Mouse (Mus musculus): ENCODE measurements around the gene Tmem53. TPM values are rescaled to one million over a fixed set of nuclear protein-coding genes. Genes with fewer than 3 reads are reported as not detected.
A peak's percentile ranks its signal among the peaks of the same experiment; 100 is the strongest.

The Tmem53 gene
- polyA plus RNA-seq, 1 experiment from 2014 or later = 10.7 TPM

DNA sequence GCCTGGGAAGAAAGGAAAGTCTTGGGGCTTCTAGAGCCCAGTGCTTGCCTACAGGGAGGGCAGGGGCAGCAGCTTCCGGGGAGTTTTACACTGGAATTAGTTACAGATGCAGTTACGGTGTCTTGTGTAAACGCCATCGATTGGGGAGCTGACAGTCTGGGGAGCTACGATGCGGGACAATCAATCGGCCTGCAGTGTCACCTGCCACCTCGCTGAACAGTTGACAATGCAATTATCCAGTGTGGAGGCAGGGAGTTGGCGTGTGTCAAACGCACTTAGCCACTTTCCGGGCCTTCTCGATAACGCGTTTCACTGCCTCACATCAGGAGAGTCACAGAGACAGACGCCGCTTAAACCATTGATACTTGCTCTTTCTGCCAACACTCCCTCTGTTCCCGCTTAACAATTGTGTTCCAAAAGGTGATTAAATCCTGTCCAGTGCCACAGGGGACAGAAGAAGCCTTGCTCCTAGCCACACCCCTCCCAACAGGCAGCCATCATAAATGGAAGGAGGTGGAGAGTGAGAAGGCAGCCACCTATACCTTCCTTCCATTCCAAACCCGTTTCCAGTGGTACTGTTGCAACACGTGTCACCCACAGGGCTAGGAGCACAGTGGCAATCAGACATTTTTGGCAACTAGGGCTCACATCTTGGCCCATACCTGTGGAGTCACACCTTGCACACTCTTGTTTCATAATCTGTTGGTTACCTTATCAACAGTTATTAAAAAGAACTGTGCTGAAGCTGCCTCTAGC lies 29.5 kb downstream of the Tmem53 start:
- no peak for DNase-seq (ENCODE audit: low read depth, low spot score)
- POLR2A ChIA-PET = no interaction called here
- in situ Hi-C loops (cut with MboI; ENCODE audit: low pct_unique_long_range_greater_than_20kb) = no loop called here
- CTCF ChIA-PET = interaction anchor here (2.5 kb wide), 1 partner anchor 11 kb away, joined by 8 read pairs; no protein-coding TSS in a partner anchor
- no peak for TF ChIP-seq CTCF (IDR thresholded peaks at IDR 0.05)
- no peak for ATAC-seq
- H3K27me3 ChIP-seq = no peaks in the 10 kb centered on the region

DNA sequence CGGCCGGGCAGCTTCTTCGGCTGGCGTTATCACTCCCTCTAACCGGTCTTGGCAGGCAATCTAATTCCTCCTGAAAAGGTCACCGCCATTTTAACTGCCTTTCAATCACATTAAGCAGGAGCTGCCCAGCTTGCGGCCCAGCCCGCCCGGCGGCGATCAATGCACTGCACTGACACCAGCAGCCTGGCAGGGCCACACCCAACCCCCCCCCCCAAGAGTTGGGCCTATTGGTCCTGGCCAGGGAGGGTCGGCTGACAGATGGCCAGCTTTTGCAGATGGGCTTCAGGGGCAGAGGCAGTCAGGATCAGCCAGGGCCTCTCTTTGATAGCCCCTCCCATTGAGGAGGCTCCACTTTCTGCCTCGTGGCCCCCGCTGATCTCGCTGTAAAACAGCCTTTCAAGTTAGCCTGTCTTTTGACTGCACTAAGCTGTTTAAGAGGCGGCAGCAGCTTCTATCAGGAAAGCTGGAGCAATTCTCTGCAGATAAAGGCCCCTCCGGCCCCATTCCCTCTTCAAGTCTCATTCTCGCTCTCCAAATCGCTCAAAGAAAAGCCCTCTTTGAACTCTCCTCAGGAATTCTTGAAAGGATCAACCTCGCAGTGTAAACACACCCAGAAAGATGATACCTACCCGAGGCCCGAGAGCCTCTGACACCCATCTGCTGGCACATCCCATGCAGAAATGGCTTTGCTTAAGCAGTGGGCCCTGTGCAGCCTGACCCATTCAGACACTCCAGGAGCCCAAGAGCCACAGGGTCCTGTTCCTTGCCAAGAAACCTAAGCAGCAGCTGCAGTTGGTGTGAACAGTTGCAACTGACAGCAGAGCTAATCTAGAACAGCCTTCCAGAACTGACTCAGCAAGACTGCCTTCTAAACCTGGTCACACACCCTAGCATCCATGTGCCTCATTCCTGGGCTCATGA lies 31.8 kb downstream of the Tmem53 start:
- DNase-seq (ENCODE audit: low read depth, low spot score) = no peak
- in situ Hi-C loops (cut with MboI; ENCODE audit: low pct_unique_long_range_greater_than_20kb) = no loop called here
- CTCF ChIA-PET = no interaction called here
- ATAC-seq = no peak
- H3K27me3 ChIP-seq = no peaks in the 10 kb centered on the region
- POLR2A ChIA-PET = interaction anchor here (0.6 kb wide), 1 partner anchor 213 kb away, joined by 3 read pairs; no protein-coding TSS in a partner anchor
- TF ChIP-seq CTCF (IDR thresholded peaks at IDR 0.05) = no peak

DNA sequence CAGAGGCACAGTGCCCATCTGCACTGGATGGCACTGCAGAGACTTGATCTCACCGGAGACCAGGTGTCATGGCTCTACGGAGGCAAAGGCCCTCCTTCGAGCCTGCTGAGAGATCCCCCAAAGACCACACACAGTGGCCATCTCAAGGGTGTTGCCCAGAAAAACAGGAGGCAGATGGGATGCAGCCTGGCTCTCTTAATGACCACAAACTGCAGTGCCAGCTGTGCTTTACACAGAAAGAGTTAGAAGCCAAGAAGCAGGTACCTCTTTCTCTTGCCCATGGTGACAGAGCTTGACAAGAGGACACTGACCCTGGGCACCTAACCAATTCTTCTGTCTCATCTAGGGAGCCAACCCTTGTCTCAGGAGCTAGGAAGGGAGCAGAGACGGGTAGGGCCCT lies 32.6 kb downstream of the Tmem53 start:
- no peak for TF ChIP-seq CTCF (IDR thresholded peaks at IDR 0.05)
- CTCF ChIA-PET = no interaction called here
- no peak for DNase-seq (ENCODE audit: low read depth, low spot score)
- POLR2A ChIA-PET = interaction anchor here (0.8 kb wide), 1 partner anchor 13 kb away, joined by 3 read pairs; no protein-coding TSS in a partner anchor
- no peaks in the 10 kb centered on the region for H3K27me3 ChIP-seq
- in situ Hi-C loops (cut with MboI; ENCODE audit: low pct_unique_long_range_greater_than_20kb) = no loop called here
- ATAC-seq = no peak

DNA sequence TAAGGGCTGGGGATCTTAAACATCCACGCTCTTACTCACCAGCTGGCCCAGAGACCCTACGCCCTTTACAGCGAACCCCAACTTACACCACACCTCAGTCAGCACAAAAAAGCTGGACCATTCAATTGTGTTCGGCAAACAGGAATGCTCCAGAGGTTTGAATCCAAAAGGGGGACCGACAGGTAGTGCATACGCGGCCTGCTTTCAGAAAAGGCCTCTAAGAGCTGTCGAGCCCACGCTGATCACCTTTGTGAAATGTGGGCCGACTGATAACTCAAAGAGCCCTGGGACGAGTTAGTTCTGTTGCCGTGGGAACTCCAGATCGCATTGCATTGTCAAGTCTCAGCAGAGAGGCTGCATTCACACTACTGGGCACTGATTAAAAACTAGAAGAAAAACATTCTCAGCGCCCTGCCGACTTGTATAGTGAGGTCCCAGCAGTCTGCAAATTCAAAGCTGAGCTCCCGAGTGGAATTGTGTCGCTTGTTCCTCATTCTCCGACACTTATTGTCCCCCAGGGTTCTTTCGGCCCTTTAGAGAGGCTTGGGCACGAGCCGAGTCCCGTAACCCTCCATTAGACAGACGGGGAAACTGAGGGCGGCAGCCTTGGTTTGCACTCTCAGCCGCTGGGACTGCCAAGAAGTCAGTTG lies 36.7 kb downstream of the Tmem53 start:
- ATAC-seq = no peak

DNA sequence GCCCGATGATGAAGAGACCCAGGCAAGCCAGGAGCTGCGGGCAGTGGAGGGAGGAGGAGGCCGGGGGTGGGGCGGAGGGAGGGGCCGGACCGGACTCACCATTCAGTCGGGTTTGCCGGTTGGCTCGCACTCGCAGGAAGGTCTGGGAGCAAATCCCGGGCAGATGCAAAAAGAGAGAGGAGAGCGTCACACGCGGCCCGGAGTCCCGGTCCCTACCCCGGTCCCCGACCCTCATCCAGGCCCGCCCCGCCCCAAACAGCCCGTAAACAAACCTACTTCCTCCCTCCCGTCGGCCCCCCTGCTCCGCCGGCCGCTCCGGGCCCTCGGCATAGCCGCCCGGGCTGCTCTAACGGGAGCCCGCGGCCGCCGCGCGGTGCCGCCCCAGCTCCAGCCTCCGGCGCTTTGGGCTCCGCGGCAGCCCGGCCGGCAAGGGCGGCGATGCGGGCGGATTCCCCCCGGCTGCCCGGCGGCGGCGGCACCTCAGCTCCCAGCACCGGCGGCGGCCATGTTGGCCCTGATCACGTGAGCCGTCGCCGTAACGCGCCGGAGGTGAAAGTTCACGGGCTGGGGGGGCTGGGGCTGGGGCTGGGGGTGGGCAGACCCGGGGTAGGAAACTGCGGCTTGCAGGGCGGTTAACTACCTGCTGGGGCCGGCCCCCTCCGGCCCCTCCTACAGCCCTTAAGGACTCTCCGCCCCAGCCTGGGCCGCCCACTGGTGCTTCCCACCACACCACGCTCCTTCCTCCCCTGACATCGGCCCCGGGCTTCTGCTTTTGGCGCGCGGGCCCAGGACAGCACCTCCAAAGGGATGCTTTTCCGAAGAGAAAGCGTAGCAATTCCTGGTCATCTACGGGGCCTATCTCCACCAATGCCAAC lies 37.4 kb downstream of the Tmem53 start:
- CTCF ChIA-PET = interaction anchor here (1.8 kb wide), 1 partner anchor 19 kb away, joined by 4 read pairs; no protein-coding TSS in a partner anchor
- in situ Hi-C loops (cut with MboI; ENCODE audit: low pct_unique_long_range_greater_than_20kb) = no loop called here
- peak; percentile 65 for ATAC-seq
- TF ChIP-seq CTCF (IDR thresholded peaks at IDR 0.05) = no peak
- no peaks in the 10 kb centered on the region for H3K27me3 ChIP-seq
- POLR2A ChIA-PET = interaction anchor here (0.8 to 1.1 kb wide), 2 partner anchors 10 to 57 kb away, joined by 3 read pairs; no protein-coding TSS in a partner anchor
- peak; percentile 25 for DNase-seq (ENCODE audit: low read depth, low spot score)

More for the DNA sequence above, 36.7 kb downstream of the Tmem53 start:
- POLR2A ChIA-PET = interaction anchor here (0.8 kb wide), 1 partner anchor 58 kb away, joined by 3 read pairs; no protein-coding TSS in a partner anchor
- no peak for DNase-seq (ENCODE audit: low read depth, low spot score)
- no peaks in the 10 kb centered on the region for H3K27me3 ChIP-seq
- CTCF ChIA-PET = interaction anchor here (1.1 to 1.8 kb wide), 3 partner anchors 10 to 21 kb away, joined by 3 to 4 read pairs (median 3); no protein-coding TSS in a partner anchor
- no peak for TF ChIP-seq CTCF (IDR thresholded peaks at IDR 0.05)
- in situ Hi-C loops (cut with MboI; ENCODE audit: low pct_unique_long_range_greater_than_20kb) = no loop called here

DNA sequence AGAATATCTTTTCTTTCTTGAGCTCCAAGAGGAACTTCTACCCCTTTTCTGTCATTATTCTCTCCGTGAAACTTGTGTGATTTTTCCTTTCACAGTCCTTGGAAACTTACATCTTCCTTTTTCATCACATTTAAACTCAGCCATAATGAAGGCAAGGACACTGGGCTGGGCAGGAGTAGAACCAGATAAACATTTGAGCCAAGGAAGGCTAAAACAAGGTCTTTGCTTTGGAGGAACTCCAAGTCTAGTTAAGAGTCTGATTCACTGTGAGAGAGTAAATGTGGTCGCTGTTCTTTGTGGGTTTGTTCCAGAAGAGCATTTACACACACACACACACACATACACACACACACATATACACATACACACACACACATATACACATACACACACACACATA lies 39.9 kb downstream of the Tmem53 start:
- no peaks in the 10 kb centered on the region for H3K27me3 ChIP-seq
- ATAC-seq = no peak
- ChIA-PET CTCF (no interaction called here), POLR2A (interaction anchor here (1.1 kb wide), 1 partner anchor 34 kb away, joined by 4 read pairs; no protein-coding TSS in a partner anchor)
- in situ Hi-C loops (cut with MboI; ENCODE audit: low pct_unique_long_range_greater_than_20kb) = no loop called here
- no peak for DNase-seq (ENCODE audit: low read depth, low spot score)
- TF ChIP-seq CTCF (IDR thresholded peaks at IDR 0.05) = no peak

DNA sequence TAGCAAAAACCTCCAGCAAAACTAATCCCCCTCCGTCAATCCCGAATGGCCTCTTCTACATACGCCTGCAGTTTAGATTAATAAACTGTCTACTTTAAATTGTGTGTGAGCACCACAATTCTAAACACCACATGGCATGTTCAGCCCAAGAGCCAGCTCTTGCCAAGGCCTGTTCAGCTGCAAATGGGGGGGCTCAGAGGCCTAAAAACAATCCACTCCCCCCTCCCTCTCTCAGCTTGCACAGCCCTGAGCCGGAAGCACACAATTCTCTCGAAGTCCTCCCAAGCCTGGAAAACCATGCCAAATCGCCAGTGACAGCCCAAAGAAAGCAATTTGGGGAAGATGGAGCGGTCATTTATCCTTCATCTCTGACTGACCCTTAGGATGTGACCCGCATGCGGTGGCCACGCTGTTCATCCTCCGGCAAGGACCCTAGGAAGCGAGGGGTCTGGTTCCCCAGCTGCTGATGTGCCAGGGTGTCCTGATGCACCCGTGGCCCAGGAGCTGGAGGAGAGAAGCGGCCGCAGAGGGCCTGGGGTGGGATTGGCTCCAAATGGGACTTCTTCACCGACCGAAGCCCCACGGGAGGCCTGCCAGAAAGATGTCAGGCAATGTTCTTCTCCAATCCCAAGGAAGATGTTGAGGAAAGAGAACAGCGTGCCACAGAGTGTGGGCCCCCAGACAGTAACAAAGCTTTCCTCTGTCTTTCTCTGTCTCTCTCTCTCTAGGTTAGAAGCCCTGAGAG lies 45.3 kb downstream of the Tmem53 start:
- DNase-seq (ENCODE audit: low read depth, low spot score) (no peak), ATAC-seq (no peak)
- in situ Hi-C loops (cut with MboI; ENCODE audit: low pct_unique_long_range_greater_than_20kb) = no loop called here
- no peak for TF ChIP-seq CTCF (IDR thresholded peaks at IDR 0.05)
- CTCF ChIA-PET = no interaction called here
- H3K27me3 ChIP-seq = no peaks in the 10 kb centered on the region
- POLR2A ChIA-PET = no interaction called here

DNA sequence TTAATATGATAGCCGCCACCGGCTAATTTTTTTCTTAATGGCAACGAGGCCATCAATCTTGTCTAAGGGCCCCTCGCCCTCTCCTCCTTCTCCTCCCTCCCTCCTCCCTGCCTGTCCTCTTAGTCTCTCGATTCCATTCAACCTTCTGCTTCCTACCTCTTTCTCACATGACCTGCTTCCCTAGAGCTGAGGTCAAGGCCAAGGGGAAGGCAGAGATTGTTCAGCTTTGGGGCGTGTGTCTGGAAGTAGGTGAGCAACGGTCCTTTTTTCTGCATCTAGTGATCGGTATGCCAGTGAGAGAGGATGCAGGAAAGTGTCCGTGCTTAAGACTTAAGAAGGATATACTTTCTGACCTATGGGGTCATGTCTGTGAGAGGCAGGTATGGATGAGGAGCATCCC lies 46.1 kb downstream of the Tmem53 start:
- no peak for ATAC-seq
- CTCF ChIA-PET = no interaction called here
- no peaks in the 10 kb centered on the region for H3K27me3 ChIP-seq
- POLR2A ChIA-PET = no interaction called here
- in situ Hi-C loops (cut with MboI; ENCODE audit: low pct_unique_long_range_greater_than_20kb) = no loop called here
- DNase-seq (ENCODE audit: low read depth, low spot score) = no peak
- TF ChIP-seq CTCF (IDR thresholded peaks at IDR 0.05) = no peak

DNA sequence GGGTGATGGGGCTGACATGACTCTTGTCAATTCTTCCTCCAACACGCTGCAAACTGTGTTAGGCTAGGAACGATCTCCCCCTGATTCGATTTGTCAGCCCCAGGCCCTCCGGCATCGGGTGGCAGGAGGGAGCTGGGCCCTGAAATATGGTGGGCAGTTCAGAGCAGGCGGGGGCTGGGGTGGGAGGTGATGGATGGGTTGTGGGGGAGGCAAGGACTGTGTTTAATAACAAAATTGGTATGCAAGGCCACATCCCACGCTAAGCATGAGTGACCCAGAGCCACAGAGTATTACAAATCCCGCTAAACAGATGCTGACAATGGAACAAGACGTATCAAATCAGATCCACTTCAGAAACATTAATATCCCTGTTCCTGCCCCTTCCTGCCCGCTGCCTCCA lies 48.2 kb downstream of the Tmem53 start:
- DNase-seq (ENCODE audit: low read depth, low spot score) (no peak), ATAC-seq (no peak)
- no peak for TF ChIP-seq CTCF (IDR thresholded peaks at IDR 0.05)
- in situ Hi-C loops (cut with MboI; ENCODE audit: low pct_unique_long_range_greater_than_20kb) = no loop called here
- CTCF ChIA-PET = no interaction called here
- no peaks in the 10 kb centered on the region for H3K27me3 ChIP-seq
- POLR2A ChIA-PET = no interaction called here
